Mouse (Mus musculus): ENCODE results near the gene Cxcr5. TPM values are rescaled to one million over a fixed set of nuclear protein-coding genes. Genes with fewer than 3 reads are reported as not detected.

Gene Cxcr5
- total RNA-seq, 1 experiment from 2014 or later = 0.18 TPM

DNA sequence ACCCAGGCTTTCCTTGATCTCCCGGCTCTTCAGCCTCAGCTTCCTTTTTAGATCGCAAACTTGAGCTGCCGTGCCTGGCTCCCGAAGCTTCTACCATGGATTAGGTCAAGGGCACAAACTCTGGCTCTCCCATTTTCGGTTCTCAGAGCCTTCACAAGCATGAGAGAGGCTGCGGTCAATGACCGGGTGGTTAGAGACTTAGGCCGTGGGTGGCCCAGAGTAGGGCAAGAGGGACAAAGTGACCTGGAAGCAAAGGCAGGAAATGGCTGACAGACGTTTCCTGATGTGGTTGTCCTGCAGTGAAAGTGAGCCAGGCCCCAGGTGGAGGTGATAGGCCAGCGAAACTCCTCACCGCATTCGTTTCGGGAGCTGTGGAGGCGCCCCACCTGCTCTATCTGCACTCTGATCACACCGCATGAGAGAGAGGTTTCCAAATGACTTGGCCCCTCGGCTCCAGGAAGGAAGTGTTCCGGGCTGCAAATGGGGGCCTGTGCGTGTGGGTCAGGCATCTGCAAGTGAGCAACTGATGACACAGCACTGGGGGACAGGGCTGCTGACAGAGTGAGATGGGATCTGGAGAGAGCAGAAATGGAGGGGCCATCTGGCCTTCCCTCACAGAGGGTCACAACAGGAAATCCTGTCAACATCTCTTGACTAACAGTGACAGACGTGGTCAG is 23.9 kb downstream of the Cxcr5 start:
- no peak for DNase-seq

DNA sequence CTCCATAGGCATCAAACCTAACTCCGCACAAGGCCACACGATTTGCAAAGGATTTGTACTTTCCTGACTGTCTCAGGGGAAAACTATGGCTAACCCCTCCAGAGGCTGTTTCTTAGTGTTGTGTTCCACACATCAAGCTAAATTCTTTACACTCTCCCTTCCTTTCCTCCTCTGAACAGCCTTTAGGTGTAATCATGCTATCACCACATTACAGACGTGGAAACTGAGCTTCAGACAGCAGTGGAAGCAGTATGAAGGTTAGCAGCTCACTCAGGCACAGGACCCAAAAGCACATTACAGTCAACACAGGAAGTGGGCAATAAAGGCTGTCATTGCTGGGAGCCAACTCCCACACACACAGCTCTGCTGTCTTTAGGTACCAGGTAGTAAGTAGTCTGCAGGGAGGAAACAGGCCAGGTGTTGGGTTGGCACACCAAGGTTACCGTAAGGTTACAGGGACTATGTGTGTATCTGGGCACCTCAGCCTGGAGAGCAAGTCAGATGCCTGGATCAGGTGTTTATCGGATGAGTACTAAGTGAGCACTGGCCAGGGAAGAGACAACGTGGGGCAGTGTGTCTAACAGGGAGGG is 28.6 kb downstream of the Cxcr5 start:
- no peak for DNase-seq

DNA sequence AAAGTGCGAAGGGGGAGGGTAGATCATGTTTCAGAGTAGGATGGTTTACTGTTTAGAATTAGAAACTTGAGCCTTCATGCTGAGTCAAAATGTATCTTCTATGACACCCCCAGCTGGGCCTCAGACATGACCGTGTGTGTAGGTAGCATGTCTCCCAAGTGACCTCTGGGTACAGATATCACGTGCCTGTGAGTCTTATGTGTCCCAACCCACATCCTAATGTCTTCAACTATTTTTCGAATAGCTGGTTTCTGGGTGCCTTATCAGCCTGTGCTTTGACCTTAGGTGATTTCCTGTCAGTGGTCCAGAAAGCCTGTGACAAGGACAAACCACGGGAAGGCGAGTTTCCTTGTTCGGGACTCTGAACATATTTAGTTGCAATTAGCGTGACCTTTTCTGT is 33.3 kb downstream of the Cxcr5 start:
- DNase-seq = no peak

DNA sequence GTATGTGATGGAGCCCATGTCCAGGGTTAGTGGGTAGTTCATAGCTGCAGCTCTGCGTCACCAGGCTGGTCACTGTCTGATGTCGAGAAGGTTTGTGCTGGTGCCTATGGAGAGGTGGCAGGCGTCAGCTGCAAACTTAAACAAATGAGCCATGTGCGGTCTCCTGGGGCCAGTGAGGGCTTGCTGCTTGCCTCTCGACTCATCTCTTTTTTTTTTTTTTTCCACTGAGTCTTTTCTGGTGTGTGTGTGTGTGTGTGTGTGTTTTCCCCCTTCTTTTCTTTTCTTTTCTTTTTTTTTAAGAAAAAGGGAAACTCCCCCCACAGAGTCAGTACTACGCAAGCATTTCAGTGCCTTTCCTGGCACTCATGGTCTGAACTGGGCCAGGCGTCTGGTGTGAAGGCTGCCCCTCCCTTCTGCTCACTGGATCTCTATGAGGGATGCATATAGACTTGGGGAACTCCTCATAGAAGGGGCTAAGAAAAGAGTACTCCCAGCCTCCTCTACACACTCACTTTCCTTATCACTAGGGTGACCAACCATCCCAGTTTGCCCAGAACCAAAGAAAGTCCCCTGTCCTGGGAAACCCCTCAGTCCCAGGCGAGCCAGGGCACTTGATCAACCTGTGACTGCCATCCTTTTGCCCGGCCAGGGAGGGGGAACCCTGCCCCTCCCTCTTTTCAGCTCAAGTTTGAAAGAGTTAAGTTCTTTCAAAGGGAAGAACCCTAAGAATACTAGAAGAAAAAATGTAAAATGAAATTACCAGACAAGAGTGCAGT is 35.2 kb downstream of the Cxcr5 start:
- DNase-seq = no peak

DNA sequence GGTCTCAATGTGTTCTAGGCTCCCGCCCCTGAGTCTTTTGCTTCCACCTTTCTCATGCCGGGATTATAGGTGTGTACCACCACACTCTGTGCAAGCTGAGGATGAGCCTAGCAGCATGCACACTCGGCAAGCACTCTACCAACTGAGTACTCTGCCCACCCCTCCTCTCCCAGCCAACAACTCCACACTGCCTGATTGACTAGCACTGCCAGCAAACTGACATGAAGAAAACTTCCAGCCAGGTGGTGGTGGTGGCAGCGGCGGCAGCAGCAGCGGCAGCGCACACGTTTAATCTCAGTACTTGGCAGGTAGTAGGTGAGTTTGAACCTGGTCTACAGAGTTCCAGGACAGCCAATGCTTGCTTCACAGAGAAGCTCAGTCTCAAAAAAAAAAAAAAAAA is 36.1 kb downstream of the Cxcr5 start:
- no peak for DNase-seq

DNA sequence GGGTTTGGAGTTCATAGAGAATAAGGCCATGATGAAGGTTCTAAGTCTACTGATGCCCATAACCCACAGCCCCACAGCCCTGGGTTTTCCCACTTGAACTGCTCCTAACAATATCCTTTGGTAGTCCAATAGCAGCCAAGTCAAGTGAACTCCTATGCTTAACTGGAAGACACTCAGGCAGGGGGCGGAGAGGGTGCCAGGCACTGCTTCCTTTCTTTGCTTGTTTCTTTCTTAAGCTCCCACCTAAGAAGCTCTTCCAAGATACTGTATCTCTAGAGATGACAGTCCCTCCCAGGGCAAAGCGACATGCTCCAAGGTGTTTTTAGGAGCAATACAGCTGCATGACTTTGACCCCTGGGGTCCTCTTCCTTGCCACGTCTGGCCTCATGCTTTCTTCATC is 36.7 kb downstream of the Cxcr5 start:
- DNase-seq = no peak

DNA sequence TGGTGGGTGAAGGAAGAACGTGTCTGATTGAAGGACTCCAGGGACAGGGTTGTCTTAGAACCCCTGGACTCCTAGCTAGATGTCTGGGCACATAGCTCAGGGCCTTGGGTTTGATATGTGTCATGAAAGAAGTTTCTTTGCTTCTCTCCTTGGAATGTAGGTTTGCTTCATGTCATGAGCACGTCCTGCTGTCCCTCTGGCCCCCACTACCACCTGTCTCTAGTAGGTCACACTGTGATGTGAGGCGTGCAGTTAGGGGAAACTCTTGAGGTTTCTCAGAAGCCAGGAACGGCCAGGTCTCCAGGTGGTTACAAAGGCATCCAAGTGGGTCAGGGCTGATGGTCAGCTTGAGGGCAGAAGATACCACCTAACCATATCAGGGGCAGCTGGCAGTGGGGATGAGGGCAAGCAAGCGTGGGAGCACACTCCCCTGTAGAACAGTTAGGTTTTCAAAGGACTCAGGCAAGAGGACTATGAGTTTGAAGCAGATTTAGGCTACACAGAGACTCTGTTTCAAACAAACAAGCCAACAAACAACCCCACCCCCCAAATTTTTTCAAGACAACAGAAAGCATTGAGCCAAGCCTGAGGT is 37.3 kb downstream of the Cxcr5 start:
- no peak for DNase-seq

DNA sequence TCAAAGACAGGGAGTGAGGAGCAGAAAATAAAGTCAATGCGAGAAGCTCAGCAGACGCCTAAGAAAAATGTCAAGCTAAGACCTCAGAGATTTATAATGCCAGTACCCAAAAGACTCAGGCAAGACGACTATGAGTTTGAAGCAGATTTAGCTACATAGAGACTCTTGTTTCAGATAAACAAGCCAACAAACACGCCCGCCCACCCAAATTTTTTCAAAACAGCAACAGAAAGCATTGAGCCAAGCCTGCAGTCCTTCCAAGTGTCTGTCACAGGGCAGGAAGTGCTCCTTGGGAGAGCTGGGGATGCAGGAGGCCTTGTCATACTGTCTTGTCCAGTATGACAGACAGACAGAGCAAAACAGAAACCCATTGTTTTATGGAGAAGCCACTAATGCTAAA is 38.0 kb downstream of the Cxcr5 start:
- no peak for DNase-seq

DNA sequence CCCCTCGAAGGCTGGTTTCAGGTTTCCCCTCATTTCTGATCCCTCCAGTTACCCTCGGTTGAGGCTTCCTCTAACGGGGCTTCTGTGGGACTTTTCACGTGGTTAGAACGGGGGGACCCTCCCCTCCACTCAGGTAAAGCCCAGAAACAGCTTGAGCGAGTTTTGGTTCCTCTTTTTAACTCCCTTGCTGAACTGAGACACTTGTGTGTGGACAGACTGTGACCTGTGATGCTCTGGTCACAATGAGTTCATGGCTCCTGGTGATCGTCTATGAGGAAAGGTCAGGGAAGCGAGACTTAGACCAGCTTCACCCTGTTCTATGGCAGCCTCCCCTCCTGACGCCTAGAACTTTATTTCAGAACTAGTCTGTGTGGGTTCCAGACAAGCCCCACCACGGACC is 39.8 kb downstream of the Cxcr5 start:
- DNase-seq = no peak

DNA sequence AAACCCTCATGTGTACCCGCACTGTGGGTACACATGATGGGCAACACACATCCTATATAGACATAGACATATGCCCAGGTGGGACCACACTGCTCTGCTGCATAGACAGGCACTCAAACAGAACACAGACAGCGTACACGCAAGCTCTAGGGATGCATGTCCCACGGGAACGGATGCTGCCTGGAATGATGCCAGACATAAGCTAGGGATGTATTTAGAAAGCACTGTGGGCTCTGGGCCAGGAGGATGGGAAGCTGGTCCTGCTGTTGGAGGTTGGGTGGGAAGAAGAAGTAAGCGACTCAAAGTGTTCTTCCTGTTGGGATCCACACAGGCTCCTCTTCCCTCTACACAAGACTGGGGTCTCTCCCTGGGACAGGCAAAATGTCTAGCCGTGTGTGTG is 43.6 kb downstream of the Cxcr5 start:
- no peak for DNase-seq

DNA sequence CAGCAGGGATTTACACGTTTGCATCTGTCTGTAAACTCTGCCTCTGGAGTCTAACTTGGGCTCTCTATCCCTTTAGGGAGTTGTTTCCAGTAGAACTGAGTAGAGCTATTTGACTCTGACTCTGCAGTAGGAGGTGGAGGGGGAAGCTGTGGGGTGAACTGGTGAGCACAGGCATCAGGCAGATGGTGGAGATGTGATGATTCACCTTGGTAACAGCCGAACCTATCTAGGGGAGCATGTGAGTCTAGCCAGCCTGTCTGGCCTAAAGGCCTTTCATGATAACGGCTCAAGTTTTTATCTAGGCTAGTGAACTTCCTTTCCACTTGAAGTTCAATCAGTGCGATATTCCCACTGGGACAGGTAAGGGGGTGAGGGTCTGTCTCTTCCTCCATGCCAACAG is 44.3 kb downstream of the Cxcr5 start:
- DNase-seq = no peak

DNA sequence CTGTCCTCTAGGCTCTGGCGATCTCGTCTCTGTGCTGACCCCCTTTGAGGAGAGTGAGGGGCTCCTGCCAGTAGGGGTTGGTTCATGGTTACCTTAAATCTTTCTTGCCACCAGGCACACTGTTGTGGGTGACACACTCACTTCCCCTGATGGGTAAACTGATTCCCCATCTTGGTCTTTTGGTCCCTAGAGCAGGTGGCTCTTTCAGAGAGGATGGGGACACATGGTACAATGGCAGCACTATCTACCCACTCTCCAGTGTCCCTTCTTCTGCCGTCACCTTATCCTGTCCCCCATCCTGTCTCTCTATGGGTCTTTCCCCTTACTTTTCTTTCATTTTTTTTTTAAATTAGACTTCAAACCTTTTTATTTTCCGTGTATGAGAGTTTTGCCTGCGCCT is 45.8 kb downstream of the Cxcr5 start:
- no peak for DNase-seq

DNA sequence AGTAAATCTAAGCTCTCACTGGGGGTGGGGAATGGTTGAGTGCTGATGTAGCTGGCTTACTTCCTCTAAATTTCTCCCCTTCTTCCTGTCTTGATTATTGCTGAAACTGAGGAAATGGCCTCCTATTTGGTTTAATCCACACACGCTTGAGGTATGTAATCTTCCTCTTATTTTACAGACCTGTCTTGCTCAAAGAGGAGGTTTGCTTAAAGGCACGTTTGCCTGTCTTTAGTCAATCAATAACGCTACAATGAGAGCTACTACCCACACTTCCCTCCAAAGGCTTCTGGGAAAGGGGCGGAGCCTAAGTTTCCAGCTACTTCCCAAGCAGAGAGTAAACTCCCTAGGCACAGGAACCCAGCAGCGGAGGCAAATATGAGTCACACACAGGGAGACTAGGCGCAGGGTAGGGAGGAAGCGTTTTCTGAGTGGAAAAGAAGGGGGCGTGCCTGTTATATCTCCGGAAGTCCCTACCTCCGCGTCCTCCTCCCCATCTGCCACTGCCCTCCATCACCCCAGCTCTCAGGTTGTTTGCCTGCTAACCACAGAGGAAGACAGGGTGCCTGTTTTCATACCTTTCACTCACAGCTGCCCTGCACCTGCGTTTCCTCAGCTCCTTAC is 46.4 kb downstream of the Cxcr5 start:
- DNase-seq = no peak

DNA sequence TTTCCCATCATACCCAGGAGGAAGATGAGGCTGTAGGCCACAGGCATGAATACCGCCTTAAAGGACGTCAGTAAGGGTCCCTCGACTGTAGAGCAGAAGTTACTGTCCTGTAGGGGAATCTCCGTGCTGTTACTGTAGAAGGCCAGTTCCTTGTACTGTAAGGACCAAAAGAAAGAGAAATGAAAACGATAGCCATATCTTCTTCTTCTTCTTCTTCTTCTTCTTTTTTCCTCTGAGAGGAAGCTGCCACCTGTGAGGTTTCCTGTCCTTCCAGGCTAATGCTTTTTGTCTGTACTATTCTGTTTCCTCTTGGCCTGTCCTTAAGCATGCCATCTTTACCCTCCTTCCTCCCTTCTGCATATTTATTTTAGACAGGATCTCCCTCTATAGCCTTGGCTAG is 47.5 kb downstream of the Cxcr5 start:
- no peak for DNase-seq

DNA sequence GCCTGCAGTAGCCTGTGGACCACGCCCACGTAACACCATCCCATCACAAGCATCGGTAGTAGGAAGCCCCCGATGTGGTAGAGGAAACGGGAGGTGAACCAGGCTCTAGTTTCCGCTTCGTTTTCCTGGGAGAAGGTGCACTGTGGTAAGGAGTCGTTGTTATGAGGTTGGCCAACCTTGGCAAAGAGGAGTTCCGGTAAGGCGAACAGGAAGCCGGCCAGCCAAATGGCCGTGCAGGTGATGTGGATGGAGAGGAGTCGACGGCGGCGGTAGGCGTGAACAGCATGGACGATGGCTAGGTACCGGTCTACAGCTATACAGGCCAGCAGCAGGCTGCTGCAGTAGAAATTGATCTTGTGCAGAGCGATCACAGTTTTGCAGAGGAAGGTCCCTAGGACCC is 48.1 kb downstream of the Cxcr5 start:
- DNase-seq = no peak

DNA sequence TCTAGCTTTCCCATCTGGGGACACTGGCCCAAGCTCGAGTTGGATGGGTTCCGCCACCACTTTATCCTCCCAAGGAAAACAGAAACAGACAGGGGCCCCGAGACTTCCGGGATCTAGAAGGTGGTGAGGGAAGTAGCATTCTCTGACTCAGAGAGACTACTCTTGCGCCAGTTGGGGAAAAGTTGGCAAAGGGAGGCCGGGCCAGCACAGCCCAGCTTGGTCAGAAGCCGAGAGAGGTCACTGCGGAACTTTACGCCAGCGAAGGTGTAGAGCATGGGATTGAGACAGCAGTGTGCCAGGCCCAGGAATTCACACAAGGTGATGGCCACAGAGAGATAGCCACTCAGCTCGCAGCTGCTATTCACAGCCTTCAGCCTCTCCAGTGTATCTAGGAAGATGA is 48.6 kb downstream of the Cxcr5 start:
- no peak for DNase-seq

DNA sequence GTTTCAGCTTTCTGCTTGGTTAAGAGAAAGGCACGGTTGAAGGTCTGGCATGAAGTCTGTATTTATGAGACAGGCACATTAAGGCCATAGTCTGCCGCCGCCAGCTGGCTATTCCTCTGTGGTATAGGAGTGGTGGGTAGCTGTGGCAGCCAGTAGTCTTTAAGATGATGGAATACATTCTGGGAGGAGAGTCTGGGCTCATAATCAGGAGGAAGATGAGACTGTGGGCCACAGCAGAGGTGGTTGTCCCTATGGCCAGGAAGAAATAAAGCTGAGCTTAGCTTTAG is 49.0 kb downstream of the Cxcr5 start:
- DNase-seq = no peak

DNA sequence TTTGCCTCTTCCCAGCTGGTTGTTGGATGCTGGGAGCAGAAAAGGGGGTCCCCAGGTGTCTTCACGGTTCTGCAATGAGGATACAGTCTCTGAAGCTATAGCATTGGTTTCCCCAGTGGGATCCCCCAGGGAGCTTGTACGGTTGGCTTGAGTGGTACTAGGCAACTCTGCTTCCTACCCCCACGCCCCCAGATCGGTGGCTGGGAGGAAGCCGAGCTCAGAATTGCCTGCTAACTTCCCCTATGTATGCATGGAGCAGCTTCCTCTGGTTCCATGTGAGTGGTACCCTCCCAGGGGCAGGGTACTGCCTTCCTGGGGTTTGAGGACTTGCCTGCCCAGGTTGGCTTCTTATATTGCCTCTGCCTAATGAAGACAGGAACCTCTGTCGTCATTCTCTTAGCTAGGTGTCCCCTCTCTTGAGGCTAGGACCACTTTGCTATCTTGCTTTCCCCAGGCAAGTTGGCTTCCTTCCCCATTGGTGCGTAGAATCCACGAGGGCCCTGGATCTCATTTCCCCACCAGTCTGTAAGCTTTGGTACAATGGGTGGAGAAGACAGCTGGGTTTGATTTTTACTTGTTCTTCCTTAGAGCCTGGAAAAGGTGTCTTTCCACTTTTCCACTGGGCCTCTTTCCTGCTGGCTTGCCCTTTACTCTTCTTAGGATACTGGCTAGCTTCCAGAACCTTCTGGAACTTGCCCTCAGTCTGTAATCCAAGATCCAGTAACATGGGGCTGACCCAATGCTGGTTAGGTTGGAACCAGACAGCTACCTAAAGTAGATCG is 49.6 kb downstream of the Cxcr5 start:
- DNase-seq = no peak

DNA sequence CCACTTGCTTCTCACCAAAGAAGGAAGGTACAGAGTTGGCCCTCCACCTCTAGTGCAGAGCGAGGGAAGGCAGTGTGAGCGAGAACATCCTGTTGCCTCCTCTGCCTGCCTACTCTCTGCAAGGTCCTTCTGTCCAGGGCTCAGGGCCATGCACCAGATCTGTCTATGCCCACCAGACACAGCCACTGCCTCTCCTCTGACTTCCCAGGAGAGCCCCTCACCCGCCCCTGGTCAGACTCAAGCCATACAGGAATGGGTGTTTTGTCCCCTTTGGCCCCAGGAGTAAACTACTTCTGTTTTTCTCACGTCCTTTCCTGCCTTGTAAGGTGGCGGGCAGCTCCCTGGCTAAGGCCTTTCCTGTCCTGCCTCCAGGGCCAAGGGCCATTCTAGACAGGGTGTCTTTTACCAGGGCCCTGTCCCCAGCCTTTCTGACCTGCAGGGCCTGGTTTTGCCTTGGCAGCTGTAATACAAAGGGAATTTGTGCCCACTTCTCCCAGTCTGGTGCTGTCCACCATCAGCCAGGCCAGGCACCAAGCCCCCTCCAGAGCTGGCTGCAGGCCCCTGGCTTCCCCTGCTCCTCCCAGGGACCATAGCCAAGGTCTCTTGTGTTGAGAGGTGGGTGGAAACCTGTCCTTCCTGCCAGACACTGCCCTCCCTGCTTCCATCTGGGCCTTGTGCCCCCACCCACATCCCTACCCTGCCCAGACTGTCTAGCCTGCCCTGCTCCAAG is 50.6 kb downstream of the Cxcr5 start:
- no peak for DNase-seq

DNA sequence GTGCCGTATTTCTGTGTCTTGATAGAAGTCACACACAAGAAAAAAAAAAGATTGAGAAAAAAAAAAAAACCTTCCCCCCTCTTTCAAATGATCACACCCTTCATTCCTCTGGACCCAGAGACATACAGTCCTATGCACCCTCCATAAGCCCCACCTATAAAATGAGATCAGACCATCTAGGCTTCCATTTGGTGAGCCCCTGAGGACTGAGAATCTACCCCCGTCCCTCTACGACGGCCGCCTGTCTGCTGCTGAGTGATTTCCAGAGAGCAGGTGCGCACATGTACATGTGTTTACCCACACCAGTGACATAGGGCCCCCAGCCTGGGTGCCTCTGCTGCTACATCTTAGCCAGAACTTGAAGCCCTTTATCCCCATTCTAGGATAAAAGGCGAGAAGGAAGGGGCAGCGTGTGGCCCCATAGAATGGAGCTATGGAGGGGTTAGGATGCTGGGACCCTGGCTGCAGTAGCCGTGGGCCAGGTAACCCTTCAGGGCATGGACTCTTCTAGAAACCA is 51.3 kb downstream of the Cxcr5 start:
- no peak for DNase-seq
